Mouse (Mus musculus): ENCODE data around the gene Gng5. TPM values are rescaled to one million over a fixed set of nuclear protein-coding genes. Genes with fewer than 3 reads are reported as not detected.
A peak's percentile ranks its signal among the peaks of the same experiment; 100 is the strongest.

Gene Gng5
- total RNA-seq (2021), result 100 to 1,000 TPM; 277 to 314 TPM
- polyA plus RNA-seq (2012; rRNA removed), result 304 and 421 TPM in 2 replicates
- long read RNA-seq, transcript Gng5-201 (3 exons, 593 nt), result major isoform, 201 of 204 reads
- long read RNA-seq, partial matches to known transcripts, result 2 of 204 reads
- long read RNA-seq, other reads (novel, unspliced or antisense), result 0 of 204 reads

- peak; percentile 95 for DNase-seq
These were observed at the start of gene Gng5, which contains the start of gene Spata1 for GRCm38 (mm10) chr3:146499431-146500002. Gng5 (plus strand) TSS chr3:146499807. Spata1 (minus strand) TSS chr3:146499753.

- peak; percentile 96 for DNase-seq
These were observed 49.2 kb upstream of the Gng5 start for GRCm38 (mm10) chr3:146450371-146450841.

- no peak for DNase-seq
These were observed 48.2 kb upstream of the Gng5 start for GRCm38 (mm10) chr3:146451375-146451774.

GRCm38 (mm10) chr3:146462939-146463338 is 36.7 kb upstream of the Gng5 start:
- no peak for DNase-seq

GRCm38 (mm10) chr3:146469226-146469625 is 30.4 kb upstream of the Gng5 start:
- DNase-seq, result no peak

GRCm38 (mm10) chr3:146472657-146473056 is 26.9 kb upstream of the Gng5 start:
- DNase-seq, result no peak

- DNase-seq, result peak; percentile 17
These were observed 25.9 kb upstream of the Gng5 start for GRCm38 (mm10) chr3:146473741-146474140.

- DNase-seq, result no peak
These were observed 25.2 kb upstream of the Gng5 start for GRCm38 (mm10) chr3:146474428-146474827.

GRCm38 (mm10) chr3:146482044-146482443 is 17.6 kb upstream of the Gng5 start:
- no peak for DNase-seq

- DNase-seq, result no peak
These were observed 13.1 kb upstream of the Gng5 start for GRCm38 (mm10) chr3:146486464-146486863.

- no peak for DNase-seq
These were observed 4.7 kb upstream of the Gng5 start for GRCm38 (mm10) chr3:146494941-146495340.

GRCm38 (mm10) chr3:146498989-146499388 is 618 bp upstream of the Gng5 start:
- no peak for DNase-seq

GRCm38 (mm10) chr3:146500003-146500809 is 599 bp downstream of the Gng5 start:
- peak; percentile 73 for DNase-seq

- no peak for DNase-seq
These were observed 1.2 kb downstream of the Gng5 start for GRCm38 (mm10) chr3:146500810-146501201.

GRCm38 (mm10) chr3:146501601-146502123 is 2.1 kb downstream of the Gng5 start:
- no peak for DNase-seq

GRCm38 (mm10) chr3:146506711-146507110 is 7.1 kb downstream of the Gng5 start:
- no peak for DNase-seq

GRCm38 (mm10) chr3:146520226-146520797 is 20.7 kb downstream of the Gng5 start:
- DNase-seq, result no peak

- peak; percentile 93 for DNase-seq
These were observed 21.4 kb downstream of the Gng5 start, which contains the start of gene Rpf1 for GRCm38 (mm10) chr3:146520798-146521651. Rpf1 (minus strand) TSS chr3:146521429.

GRCm38 (mm10) chr3:146521652-146522020 is 22.0 kb downstream of the Gng5 start:
- no peak for DNase-seq

- no peak for DNase-seq
These were observed 28.7 kb downstream of the Gng5 start for GRCm38 (mm10) chr3:146528335-146528734.

GRCm38 (mm10) chr3:146534986-146535385 is 35.4 kb downstream of the Gng5 start:
- no peak for DNase-seq
